Mouse (Mus musculus): ENCODE data around the gene Defb41.
"Not testable (repeated sequence)": the region's sequence is repeated elsewhere in the genome, so short reads cannot be mapped to it uniquely, and the experiment has no call there.

Gene Defb41

DNA sequence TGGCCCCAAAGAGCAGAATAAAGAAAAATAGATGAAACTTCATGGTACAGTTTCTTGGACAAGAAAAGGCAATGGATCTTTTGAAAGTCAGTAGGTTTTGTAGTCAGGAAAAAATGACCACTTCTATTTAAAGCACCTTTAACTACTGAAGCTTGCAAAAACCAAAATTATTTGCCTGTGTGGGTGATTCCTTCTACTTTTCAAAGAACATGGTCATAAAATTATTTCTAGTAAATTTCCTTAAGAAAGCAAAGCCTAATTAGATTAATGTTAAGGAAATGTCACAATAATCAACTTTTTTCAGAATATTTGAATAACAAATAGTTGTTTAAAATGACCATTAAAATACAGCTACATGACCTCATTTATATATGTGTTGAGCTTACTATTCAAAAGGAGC, at the start of gene Defb41:
Gene Defb41, minus strand, starts transcription at position 101 of the 400 bp plus-strand sequence.
- DNase-seq (ENCODE audit: low read depth in 2 of 2, low spot score in 2 of 2): no peak

DNA sequence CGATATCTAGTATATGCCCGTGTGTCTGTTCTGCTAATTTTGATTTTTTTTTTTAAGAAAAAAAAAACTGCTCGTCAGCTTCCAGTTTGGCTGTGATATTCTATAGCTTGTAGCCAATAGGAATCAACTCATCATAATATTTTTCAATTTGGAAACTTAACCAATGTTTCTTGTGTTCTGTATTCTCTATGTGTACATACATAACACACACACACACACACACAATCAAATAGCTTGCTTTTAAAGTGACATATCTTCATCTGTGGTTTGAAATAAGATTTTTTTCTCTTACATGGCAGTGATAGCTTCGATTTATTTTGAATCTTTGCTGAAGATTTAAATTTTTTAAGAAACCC, 43.5 kb upstream of the Defb41 start:
- no peak for DNase-seq (ENCODE audit: low read depth in 2 of 2, low spot score in 2 of 2)

DNA sequence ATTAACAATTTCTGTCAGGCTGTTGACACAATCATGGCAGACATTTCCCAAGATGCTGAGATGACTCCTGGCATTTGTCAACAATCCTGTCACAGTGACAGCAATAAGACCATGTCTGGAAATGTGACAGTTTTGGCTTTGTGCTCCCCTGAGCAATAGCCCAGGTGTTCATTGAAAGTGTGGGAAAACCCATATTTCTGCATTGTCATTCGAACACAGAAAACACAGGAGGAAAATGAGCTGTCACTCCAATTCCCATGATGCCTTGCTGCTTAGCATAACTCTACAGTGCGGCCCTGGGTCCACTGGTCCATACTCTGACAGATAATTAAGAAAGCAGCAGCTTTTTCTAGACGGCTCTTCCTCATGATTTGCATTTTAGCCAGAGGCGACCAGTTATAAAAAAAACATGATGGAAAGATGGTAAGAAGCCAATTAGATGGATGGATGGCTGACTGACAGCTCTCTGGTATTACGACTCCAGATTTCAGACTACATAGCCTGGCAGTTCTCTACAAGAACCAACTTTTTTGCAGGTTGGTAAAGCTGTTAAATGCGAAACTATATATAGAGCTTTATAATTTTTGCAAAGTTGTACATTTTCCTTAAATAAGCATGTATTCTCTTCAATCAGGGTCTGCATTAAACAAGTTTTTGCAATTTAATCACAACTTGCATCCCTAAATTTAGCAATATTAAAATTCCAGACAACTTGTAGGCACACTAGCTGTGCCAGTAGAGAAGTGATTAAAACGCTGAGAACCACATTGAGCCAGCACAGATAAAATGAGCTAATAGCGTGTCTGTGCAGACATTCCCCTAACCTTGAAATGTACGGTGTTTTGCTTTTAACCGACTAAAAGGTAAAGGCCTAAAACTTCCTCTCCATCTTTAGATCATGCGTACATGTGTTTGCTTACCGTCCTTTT, 42.9 kb upstream of the Defb41 start:
- no peak for DNase-seq (ENCODE audit: low read depth in 2 of 2, low spot score in 2 of 2)

DNA sequence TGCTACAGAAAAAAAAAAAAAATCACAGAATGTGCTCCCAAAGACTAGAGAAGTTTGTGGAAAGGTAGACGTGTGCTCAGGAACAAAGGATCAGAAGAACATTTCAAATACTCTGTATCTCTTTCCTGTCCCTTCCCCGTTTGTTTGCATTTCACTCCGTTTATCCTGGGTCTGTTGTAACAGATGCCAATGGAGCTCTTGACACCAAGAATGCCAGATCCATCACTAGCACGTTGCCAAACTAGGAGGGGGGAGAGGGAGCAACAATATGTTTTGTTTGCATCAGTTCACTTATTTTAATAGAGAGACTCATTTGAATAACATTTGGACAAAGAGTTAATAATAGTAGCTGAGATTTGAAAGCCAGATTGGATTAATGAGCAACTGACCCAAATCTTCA, 27.6 kb upstream of the Defb41 start:
- no peak for DNase-seq (ENCODE audit: low read depth in 2 of 2, low spot score in 2 of 2)

DNA sequence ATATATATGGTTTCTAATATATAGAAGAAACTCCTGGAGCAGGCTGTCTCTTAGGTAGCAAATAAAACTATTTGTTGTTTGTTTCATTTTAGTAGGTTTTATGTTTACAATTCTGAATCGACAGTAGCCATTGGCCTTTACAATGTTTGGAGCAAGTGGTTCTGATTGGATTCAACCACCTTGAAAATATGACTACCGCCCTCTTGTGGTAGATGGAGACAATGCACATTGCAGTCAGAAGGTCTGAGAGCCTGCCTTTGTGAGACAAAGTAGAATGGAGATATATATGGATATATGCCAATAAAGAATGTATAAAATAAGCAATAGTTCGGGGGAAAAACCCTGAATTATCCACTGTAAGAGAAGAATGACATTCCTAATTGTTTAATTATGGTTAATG, 23.9 kb upstream of the Defb41 start:
- no peak for DNase-seq (ENCODE audit: low read depth in 2 of 2, low spot score in 2 of 2)

DNA sequence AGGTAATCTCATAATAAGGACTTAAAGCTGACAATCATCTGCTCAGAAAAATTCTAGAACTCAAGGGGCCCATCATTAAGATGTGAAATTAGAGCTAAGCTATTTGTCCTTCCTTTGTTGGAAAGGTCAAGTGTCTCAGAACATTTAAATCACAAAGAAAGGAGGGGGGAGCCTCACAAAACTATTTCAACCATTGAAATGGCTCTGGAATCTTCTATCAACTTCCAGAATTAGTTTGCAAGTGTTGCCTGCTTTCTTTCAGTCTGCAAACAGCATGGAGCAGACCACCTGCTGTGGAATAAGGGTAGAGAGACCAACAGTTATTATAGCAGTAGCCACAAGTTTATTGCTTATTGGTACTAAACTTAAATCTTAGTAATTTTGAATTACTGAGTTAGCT, 22.4 kb upstream of the Defb41 start:
- no peak for DNase-seq (ENCODE audit: low read depth in 2 of 2, low spot score in 2 of 2)

DNA sequence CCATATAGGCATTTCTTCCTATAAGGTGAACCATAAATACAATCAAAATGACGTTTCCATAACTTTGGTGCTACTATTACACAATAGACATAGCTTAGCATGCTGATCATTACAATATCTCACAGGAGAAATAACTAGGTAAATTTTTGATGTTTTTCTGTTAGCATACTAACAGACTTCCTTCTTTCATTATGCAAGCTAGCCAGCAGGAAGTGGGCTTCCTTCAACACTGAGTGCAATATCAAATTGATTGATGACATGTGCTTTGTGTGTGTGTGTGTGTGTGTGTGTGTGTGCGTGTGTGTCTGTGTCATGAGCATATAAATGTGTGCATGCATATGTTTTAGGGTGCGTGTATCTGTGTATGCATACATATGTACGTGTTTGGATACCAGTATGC, 6.2 kb upstream of the Defb41 start:
- DNase-seq (ENCODE audit: low read depth in 2 of 2, low spot score in 2 of 2): no peak

DNA sequence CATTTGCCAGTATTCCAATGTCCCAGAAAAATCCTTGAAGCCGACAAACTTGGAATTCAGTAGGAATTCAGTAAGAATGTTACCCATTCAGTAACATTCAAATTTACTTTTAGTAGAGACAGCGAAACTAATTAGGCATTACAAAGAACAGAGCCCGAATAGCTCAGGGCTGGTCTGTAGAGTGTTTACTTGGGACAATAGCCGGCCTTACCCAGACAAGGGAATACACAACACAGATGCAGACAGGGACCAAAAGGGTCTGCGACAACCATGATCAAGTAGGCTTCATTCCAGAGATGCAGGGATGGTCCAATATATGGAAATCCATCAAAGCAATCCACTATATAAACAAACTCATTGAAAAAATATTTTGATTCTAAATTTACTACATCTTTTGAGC, 3.9 kb upstream of the Defb41 start:
- no peak for DNase-seq (ENCODE audit: low read depth in 2 of 2, low spot score in 2 of 2)

DNA sequence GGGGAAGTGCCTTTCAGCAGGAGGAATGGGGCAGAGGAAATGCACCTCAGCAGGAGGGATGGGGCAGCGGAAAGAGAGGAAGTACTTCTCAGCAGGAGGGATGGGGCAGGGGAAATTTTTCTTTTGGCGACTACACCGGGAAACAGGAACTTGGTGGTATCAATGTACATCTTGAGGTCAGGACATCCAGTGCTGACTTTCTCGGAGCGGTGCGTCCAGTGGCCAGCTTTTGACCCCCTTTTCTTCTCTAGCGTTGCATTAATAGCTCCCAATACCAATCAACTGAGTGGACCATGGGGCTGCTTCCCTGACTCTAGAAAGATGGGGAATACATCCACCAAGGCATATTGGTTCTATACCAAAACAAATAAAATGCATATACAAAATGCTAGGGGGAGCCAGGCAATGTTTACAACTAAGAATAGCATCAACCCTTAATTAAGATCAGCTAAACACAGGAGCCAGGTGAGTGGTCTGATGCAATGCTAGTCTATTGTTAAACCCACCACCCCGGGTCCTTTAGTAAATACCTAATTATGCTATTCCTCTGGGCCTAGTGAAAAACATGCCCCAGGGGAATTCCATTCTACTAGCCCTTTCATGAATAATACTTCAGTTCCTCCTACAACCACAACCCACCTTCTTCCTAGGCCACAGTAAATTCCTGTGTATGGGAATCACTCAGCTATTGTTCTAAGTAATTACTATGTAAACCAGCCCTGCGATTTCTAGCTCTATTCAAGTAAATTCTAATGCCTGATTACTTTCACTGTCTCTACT, 18.9 kb downstream of the Defb41 start:
- not testable (repeated sequence) for DNase-seq (ENCODE audit: low read depth in 2 of 2, low spot score in 2 of 2)

DNA sequence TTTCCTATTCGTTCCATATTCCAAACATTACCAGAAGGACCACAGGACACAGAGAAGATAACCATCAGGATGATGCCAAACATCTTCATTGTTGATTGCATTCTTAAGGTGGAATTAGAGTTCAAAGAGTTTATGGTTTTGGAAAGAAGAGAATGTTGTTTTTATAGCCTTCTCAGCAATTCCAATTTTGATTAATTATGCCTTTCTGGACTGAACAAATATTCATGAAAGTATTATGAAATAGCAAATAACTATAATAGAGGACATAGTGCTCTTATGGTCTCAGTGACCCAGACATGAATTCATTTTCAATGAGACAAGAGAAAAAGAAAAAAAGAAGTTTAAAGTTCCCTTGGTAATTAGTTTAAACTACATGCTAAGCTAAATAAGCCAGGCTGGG, 27.6 kb downstream of the Defb41 start, which contains the start of gene Defb18:
Gene Defb18, minus strand, starts transcription at position 101 of the 400 bp plus-strand sequence.
- no peak for DNase-seq (ENCODE audit: low read depth in 2 of 2, low spot score in 2 of 2)

DNA sequence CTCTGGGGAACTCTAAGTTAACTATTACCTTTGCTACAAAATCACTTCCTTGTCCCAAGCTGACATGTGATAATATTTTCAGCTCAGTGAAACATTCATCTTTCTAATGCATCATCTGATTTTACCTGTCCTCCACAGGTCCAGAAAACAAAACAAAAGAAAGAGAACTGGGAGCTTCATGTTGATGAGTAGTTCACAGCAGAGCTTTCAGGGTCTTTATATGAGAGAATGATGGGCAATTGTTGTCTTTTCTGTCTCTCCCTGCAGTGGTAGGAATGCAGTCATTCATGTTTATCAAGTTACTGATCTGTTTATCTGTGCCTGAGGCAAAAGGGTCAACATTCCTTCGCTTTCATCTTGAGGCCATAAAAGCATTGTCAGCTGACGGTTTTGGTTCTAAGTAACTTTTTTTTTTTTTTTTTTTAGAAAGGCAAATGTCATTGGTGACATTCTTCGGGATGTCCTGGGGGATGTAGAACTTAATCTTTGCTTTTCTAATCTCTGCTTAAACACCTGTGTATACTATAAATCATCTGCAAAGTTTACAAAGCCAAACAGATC, 41.5 kb downstream of the Defb41 start:
- DNase-seq (ENCODE audit: low read depth in 2 of 2, low spot score in 2 of 2): no peak

Measured in CD8-positive naive resting alpha-beta T cell, adult 2 months (primary cell).